Mouse (Mus musculus) forebrain, embryonic 10.5 days (tissue): ENCODE results near the gene Ms4a18. TPM values are rescaled to one million over a fixed set of nuclear protein-coding genes. Genes with fewer than 3 reads are reported as not detected.

ENCODE experiments used
- DNase-seq: peaks from one replicate; pipeline ENCODE4 v3.0.0-alpha.2; 2017; ENCODE audit warnings: low spot score; ENCODE audit errors: extremely low spot score
- H3K27ac ChIP-seq: fragments of 300-500 bp; sonication (generic); 2 replicates; pipeline ENCODE4 v1.5.1; 2016; ENCODE audit warnings: mild to moderate bottlenecking
- H3K27me3 ChIP-seq: fragments of 300-500 bp; sonication (generic); 2 replicates; pipeline ENCODE4 v1.6.1; 2016; ENCODE audit warnings: mild to moderate bottlenecking; ENCODE audit not compliant: poor library complexity, severe bottlenecking
- H3K36me3 ChIP-seq: fragments of 300-500 bp; sonication (generic); replicated peaks from 2 replicates; pipeline ENCODE4 v1.6.1; 2016; ENCODE audit warnings: mild to moderate bottlenecking, moderate library complexity
- H3K4me1 ChIP-seq: fragments of 300-500 bp; sonication (generic); 2 replicates; pipeline ENCODE4 v1.6.1; 2016
- H3K4me3 ChIP-seq: fragments of 300-500 bp; sonication (generic); 2 replicates; pipeline ENCODE4 v1.5.1; 2016; ENCODE audit warnings: mild to moderate bottlenecking, moderate library complexity
- H3K9me3 ChIP-seq: fragments of 300-500 bp; sonication (generic); 2 replicates; pipeline ENCODE4 v1.6.1; 2016; ENCODE audit warnings: mild to moderate bottlenecking, moderate library complexity
- WGBS: fragments of 180-500 bp; shearing (Covaris S2); methylation state at CpG from one replicate; pipeline ENCODE4 v1.1.7; 2016; 5-methylcytosine and 5-hydroxymethylcytosine counted together
- polyA plus RNA-seq: library from polyadenylated mRNA; unstranded; fragments of >200 nt; fragmentation: Nextera tagmentation; extraction: Ambion mirVana; gene quantifications from 2 replicates; pipeline ENCODE4 v1.2.1, GENCODE M21; 2016

Ms4a18 gene
- polyA plus RNA-seq, 1 experiment from 2014 or later = not detected

DNA sequence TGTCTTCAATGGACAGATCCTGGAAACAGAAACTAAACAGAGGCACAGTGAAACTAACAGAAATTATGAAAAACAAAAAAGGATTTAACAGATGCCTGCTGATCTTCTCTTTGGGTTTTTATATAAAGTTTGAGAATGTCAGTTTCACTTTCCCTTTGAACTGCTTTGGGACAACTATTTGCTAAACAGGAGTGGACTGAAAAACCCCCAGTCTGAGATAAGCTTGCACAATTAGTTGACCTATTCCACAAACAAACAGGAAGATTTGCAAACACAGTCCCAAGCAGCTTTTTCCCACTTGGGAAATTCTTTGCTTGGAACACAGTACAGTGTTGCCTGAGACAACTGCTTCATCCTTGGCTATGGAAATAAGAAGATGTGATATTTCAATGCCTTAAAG lies 19.7 kb upstream of the Ms4a18 start:
- no peaks in the 10 kb centered on the region for H3K27me3 ChIP-seq
- H3K4me3 ChIP-seq = no peak overlapping the region
- H3K9me3 ChIP-seq = no peaks in the 10 kb centered on the region
- no peaks in the 10 kb centered on the region for H3K36me3 ChIP-seq
- no peak for DNase-seq
- no peaks in the 10 kb centered on the region for H3K4me1 ChIP-seq
- no peak overlapping the region for H3K27ac ChIP-seq

DNA sequence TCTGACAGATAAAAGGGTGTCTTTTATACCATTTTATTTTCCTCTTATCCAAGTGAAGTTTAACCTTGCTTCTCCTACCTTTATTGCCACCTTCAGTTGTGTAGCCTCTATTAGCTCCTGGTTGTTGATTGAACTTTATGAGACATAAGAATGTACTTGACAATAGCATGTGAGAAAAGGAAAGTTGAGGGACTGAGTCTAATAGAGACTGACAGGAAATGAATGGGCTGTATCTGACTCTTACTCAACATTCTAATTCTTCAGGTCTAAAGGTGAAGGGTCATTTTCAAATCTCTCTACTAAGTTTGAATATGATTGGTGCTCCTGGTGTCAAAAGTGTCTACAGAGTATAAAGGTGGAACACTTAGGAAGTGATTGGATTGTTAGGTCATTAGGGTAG lies 4.6 kb upstream of the Ms4a18 start:
- H3K27ac ChIP-seq = no peak overlapping the region
- H3K36me3 ChIP-seq = no peaks in the 10 kb centered on the region
- H3K4me3 ChIP-seq = no peak overlapping the region
- H3K9me3 ChIP-seq = no peaks in the 10 kb centered on the region
- DNase-seq = no peak
- no peaks in the 10 kb centered on the region for H3K27me3 ChIP-seq
- H3K4me1 ChIP-seq = no peaks in the 10 kb centered on the region

DNA sequence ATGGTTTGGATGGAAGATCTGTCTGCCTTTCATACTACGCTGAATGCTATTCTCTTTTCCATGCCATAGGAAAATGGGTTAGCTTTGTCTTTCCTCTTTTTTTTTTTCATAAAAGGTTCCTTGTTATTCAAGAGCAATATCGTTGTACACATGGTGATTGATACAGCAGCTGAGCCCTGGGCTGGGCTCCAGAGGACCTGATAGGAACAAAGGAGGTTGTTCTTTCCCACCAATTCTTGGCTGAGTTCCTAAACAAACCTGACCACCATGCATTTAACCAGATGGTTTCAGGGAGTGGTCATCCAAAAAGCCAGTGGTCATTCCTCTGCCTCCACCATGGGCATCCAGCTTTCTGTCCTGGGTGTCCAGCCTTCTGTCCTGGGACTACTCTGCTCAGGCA lies 580 bp downstream of the Ms4a18 start:
- 93% methylated on average over 2 of the region's 2 CpGs for WGBS
- no peaks in the 10 kb centered on the region for H3K36me3 ChIP-seq
- no peaks in the 10 kb centered on the region for H3K4me1 ChIP-seq
- H3K9me3 ChIP-seq = no peaks in the 10 kb centered on the region
- no peak overlapping the region for H3K27ac ChIP-seq
- no peak for DNase-seq
- H3K27me3 ChIP-seq = no peaks in the 10 kb centered on the region
- no peak overlapping the region for H3K4me3 ChIP-seq

DNA sequence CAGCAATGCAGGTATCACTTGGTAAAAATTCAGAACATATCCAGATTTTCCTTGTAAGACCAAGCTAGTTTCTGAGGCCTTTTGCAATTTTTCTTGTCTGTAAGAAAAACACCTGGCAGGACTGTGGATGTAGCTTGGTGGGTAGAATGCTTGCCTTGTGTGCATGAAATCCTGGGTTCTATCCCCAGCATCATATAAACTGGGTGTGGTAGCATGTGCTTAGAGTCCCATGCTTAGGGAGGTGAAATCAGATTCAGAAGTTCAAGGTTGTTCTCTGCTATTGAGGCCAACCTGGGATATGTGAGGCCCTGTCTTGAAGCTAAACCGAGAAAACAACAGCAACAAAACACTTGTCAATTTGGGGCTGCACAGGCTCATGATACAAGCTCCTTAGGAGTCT lies 1.8 kb downstream of the Ms4a18 start:
- no peaks in the 10 kb centered on the region for H3K9me3 ChIP-seq
- no peaks in the 10 kb centered on the region for H3K36me3 ChIP-seq
- WGBS = 80% methylated on average over 1 of the region's 1 CpGs
- no peak overlapping the region for H3K4me3 ChIP-seq
- DNase-seq = no peak
- H3K27ac ChIP-seq = no peak overlapping the region
- no peaks in the 10 kb centered on the region for H3K4me1 ChIP-seq
- H3K27me3 ChIP-seq = no peaks in the 10 kb centered on the region

DNA sequence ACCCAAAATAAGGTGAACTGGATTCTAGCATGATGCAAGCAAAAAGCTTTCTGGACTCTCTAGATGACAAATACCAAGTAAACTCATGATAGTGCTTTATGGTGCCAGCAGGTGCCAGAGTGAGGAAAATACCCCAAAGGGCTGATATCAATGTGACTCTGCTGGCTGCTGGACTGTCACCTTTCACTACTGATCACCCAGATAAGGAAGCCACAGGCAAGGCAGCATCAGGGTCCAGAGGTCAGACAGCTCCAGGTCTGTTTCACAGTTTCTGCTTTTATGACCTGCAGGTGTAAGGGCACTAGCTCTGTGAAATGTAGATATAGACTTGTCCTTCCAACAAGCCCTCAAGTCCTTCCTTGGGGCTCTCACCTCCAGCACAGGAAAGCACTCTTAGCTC lies 2.4 kb downstream of the Ms4a18 start:
- no peak for DNase-seq
- Histone ChIP-seq H3K27me3 (no peaks in the 10 kb centered on the region), H3K4me3 (no peak overlapping the region), H3K4me1 (no peaks in the 10 kb centered on the region), H3K9me3 (no peaks in the 10 kb centered on the region), H3K36me3 (no peaks in the 10 kb centered on the region), H3K27ac (no peak overlapping the region)

DNA sequence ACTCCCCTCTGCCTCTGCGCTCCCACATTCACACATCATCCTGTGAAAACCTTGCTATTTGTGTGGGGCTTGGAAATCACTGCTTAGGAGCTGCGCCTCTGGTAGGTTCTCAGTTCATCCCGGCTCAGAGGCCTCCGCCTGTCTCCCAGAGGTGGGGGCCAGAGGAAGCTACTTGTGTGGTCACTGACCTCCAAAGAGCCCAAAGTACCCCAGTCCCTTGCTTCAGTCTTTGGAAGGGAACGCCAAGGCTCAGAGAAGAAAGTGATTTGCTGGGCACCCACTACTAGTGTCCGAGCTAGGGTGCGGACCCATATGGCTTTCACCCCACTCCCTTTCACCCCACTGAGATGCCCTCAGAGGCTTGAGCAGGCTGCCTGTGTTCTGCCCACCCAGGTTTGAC lies 24.7 kb downstream of the Ms4a18 start, which contains the start of gene Ms4a15:
Gene Ms4a15, minus strand, starts transcription at position 101 of the 400 bp plus-strand sequence.
- no peaks in the 10 kb centered on the region for H3K36me3 ChIP-seq
- H3K27me3 ChIP-seq = no peaks in the 10 kb centered on the region
- H3K9me3 ChIP-seq = no peaks in the 10 kb centered on the region
- H3K4me3 ChIP-seq = no peak within 1 kb of the TSS
- H3K27ac ChIP-seq = no peak within 1 kb of the TSS
- DNase-seq = no peak
- WGBS = 88% methylated on average over 7 of the region's 7 CpGs
- H3K4me1 ChIP-seq = no peaks in the 10 kb centered on the region

DNA sequence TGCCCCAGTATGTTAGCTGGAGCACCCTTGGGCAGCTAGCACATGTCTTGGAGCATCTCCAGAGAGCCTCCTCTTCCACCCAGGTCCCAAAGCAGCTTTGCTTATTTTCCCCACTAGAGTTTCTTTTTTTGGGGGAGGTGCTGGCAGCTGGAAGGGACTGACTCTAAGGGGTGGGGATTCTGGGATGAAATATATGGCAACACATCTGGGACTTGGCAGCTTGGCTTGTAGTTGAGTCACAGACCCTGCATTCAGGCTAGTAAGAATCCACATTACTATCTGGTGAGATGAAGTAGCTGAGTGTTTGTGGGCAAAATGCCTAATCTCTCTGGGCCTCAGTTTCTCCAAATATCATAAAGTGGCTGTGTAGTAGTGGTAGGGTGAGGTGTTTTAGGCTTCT lies 25.9 kb downstream of the Ms4a18 start:
- Histone ChIP-seq H3K27ac (no peak overlapping the region), H3K27me3 (no peaks in the 10 kb centered on the region), H3K36me3 (no peaks in the 10 kb centered on the region), H3K4me3 (no peak overlapping the region), H3K9me3 (no peaks in the 10 kb centered on the region), H3K4me1 (no peaks in the 10 kb centered on the region)
- no peak for DNase-seq

DNA sequence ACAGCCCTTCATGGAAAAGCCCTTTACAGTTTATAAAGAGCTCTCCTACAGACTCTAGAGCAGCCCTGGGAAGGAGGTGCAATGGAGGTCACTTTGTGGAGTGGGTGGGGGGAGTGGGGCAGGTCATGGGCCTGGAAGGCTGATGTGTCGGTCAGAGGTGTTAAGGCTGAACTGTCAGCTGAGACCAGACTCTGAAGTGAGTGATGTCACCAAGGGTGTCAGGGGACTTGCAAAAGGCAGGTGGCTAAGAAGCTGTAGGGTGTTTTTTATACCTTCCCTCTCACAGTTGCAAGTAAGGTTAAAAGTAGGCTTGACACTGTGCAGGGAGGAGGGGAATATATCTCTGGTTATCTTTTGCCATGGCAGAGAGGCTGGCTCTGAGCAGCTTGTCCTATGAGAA lies 27.1 kb downstream of the Ms4a18 start:
- Histone ChIP-seq H3K36me3 (no peaks in the 10 kb centered on the region), H3K4me3 (no peak overlapping the region), H3K27ac (no peak overlapping the region), H3K9me3 (no peaks in the 10 kb centered on the region), H3K27me3 (no peaks in the 10 kb centered on the region), H3K4me1 (no peaks in the 10 kb centered on the region)
- DNase-seq = no peak
- 81% methylated on average over 1 of the region's 1 CpGs for WGBS

DNA sequence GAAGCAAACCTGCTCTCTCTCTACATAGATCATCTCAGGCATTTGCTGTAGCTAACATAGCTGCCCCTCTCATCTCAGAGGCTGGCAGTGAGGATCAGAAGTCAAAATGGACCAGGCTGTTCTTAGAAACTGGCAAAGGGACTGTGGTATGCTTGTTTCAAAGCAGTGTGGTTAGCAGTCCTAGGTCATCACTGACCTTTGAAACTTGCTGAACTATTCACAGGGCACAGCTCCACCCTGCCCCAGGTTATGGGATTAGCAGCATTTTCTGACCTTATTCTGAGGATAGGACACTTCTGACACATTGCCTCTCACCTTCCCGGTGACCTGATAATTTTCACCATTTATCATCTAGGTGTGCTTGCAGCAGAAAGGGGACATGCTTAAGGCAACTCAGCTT lies 29.3 kb downstream of the Ms4a18 start:
- Histone ChIP-seq H3K27me3 (no peaks in the 10 kb centered on the region), H3K4me3 (no peak overlapping the region), H3K4me1 (no peaks in the 10 kb centered on the region), H3K9me3 (no peaks in the 10 kb centered on the region), H3K36me3 (no peaks in the 10 kb centered on the region), H3K27ac (no peak overlapping the region)
- no peak for DNase-seq
- WGBS = 91% methylated on average over 1 of the region's 1 CpGs

DNA sequence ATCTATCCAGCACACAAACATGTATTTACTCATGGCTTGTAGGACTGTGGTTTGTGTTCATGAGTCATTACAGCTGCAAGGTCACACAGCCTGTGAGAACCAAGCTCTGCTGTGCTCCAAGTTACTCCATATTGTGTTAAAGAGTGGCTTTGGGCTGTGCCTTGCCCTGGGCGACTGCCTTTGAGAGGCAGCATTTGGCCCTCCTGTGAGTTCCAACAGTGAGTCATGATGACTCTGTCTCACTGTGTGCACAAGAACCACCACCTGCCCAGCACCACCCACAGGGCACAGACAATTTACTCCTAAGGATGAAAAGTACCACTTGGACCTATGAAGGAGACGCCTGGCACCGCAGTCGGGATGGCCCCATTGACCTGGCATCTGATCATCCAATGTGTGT lies 31.9 kb downstream of the Ms4a18 start:
- DNase-seq = no peak
- H3K4me1 ChIP-seq = no peaks in the 10 kb centered on the region
- 92% methylated on average over 4 of the region's 4 CpGs for WGBS
- no peaks in the 10 kb centered on the region for H3K27me3 ChIP-seq
- no peaks in the 10 kb centered on the region for H3K36me3 ChIP-seq
- no peak overlapping the region for H3K27ac ChIP-seq
- H3K4me3 ChIP-seq = no peak overlapping the region
- no peaks in the 10 kb centered on the region for H3K9me3 ChIP-seq

DNA sequence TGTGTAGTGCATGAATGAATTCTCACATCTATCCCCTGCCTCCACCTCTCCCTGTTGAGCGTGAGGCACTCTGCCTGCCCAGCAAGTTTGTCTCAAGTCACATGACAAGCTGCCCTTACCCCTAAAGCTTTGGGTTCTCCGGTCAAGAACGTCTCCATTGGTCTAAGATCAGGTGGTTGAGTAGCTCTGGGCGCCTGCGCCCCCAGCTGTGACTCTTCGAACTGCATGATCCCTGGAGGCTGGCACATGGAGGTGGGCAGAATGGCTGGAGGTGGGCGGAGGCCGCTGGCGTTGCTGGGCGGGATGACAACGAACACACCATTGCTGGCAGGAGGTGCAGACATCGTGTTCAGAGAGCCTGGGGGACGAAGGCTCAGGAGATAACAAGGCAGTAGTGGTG lies 33.3 kb downstream of the Ms4a18 start:
- Histone ChIP-seq H3K27ac (no peak overlapping the region), H3K4me1 (peaks cover 4% of the 10 kb centered on the region), H3K4me3 (no peak overlapping the region), H3K9me3 (no peaks in the 10 kb centered on the region), H3K36me3 (no peaks in the 10 kb centered on the region), H3K27me3 (no peaks in the 10 kb centered on the region)
- WGBS = 82% methylated on average over 13 of the region's 13 CpGs
- no peak for DNase-seq

DNA sequence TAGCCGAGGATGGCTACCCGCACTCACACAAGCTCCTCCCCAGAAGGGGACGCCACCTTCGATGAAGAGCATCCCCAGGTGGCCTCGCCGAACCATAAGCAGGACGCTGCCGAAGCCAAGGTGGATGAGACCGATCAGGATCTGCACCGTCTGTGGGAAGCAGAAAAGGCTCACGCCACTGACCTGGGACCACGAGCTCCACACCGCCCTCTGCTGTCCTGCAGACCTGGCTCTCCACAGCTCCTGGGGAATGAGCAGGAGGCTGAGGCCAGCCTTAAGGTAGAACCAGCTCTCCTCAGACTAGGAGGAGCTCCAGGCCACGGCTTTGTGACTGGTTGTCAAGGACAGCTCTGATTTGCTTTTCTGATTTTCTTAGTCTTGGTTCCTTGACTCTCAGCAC lies 34.7 kb downstream of the Ms4a18 start:
- WGBS = 24% methylated on average over 14 of the region's 14 CpGs
- 0 out of 2 replicates have a peak, but pooled peaks cover 7% of the 10 kb centered on the region for H3K27me3 ChIP-seq
- H3K27ac ChIP-seq = no peak overlapping the region
- peaks cover 10% of the 10 kb centered on the region for H3K4me1 ChIP-seq
- no peaks in the 10 kb centered on the region for H3K9me3 ChIP-seq
- no peaks in the 10 kb centered on the region for H3K36me3 ChIP-seq
- DNase-seq = no peak
- peak overlapping the region; percentile 27; the same call in 1 of the 2 replicates for H3K4me3 ChIP-seq

DNA sequence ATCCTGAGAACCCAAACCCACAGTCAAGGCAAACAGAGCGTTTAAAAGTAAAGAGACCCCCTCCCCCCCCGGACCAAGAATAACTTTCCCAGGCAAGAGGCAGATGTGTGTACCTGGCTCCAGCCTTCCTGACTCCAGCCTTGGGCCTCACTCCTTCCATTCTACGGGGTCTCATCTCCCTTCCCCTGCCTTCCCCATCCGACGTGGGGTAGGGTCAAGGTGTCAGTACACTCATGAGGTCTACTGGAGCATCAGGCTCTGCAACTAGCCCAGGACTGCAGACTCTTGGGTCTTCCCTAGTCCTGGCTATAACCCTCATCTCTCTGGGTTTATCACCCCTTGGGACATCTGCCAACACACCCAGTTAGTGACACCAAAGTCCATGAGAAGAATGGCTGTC lies 37.6 kb downstream of the Ms4a18 start:
- Histone ChIP-seq H3K27me3 (0 out of 2 replicates have a peak, but pooled peaks cover 7% of the 10 kb centered on the region), H3K4me1 (peaks cover 10% of the 10 kb centered on the region), H3K9me3 (no peaks in the 10 kb centered on the region), H3K27ac (no peak overlapping the region; the same call in 1 of the 2 replicates), H3K36me3 (no peaks in the 10 kb centered on the region), H3K4me3 (no peak overlapping the region)
- 95% methylated on average over 5 of the region's 5 CpGs for WGBS
- no peak for DNase-seq
